Mouse (Mus musculus) erythroblast, adult 5-6 weeks (primary cell): ENCODE results near the gene Opcml. TPM values are rescaled to one million over a fixed set of nuclear protein-coding genes. Genes with fewer than 3 reads are reported as not detected.

ENCODE experiments used
- ATAC-seq: replicated peaks from 2 replicates; pipeline ENCODE4 v1.8.0; 2016; ENCODE audit warnings: moderate number of reproducible peaks, mild to moderate bottlenecking, moderate TSS enrichment, inconsistent platforms; ENCODE audit not compliant: poor library complexity, low FRiP score, severe bottlenecking
- total RNA-seq, 2 experiments: library from RNA; stranded (forward) in 1 of 2; stranded (reverse) in 1 of 2; fragments of 150-400 nt in 1 of 2; fragments of 200-764, 138-1000 nt in 1 of 2; gene quantifications; 2 replicates each; pipeline versions ENCODE4 v1.2.3 to v1.2.4; 2015 to 2017; ENCODE audit warnings: low replicate concordance in 2 of 2

Gene Opcml
- total RNA-seq, 2 experiments from 2014 or later = not detected

- no peak for ATAC-seq
Observed at GRCm38 (mm10) chr9:28128735-28129134, 338.2 kb downstream of the Opcml start.

- no peak for ATAC-seq
Observed at GRCm38 (mm10) chr9:28131521-28131920, 340.9 kb downstream of the Opcml start.

- ATAC-seq = no peak
Observed at GRCm38 (mm10) chr9:28136614-28137013, 346.0 kb downstream of the Opcml start.

GRCm38 (mm10) chr9:28139957-28140597, 349.5 kb downstream of the Opcml start:
- no peak for ATAC-seq

- no peak for ATAC-seq
Observed at GRCm38 (mm10) chr9:28149507-28149906, 358.9 kb downstream of the Opcml start.

- no peak for ATAC-seq
Observed at GRCm38 (mm10) chr9:28153748-28154147, 363.2 kb downstream of the Opcml start.

GRCm38 (mm10) chr9:28157092-28157491, 366.5 kb downstream of the Opcml start:
- ATAC-seq = no peak

GRCm38 (mm10) chr9:28160953-28161352, 370.4 kb downstream of the Opcml start:
- no peak for ATAC-seq

GRCm38 (mm10) chr9:28163946-28164345, 373.4 kb downstream of the Opcml start:
- no peak for ATAC-seq

- ATAC-seq = no peak
Observed at GRCm38 (mm10) chr9:28171890-28172289, 381.3 kb downstream of the Opcml start.

GRCm38 (mm10) chr9:28177052-28177451, 386.5 kb downstream of the Opcml start:
- no peak for ATAC-seq

GRCm38 (mm10) chr9:28178123-28178887, 387.7 kb downstream of the Opcml start:
- no peak for ATAC-seq

- no peak for ATAC-seq
Observed at GRCm38 (mm10) chr9:28181916-28182315, 391.3 kb downstream of the Opcml start.

- no peak for ATAC-seq
Observed at GRCm38 (mm10) chr9:28190226-28190625, 399.7 kb downstream of the Opcml start.

- ATAC-seq = no peak
Observed at GRCm38 (mm10) chr9:28190751-28191150, 400.2 kb downstream of the Opcml start.

- ATAC-seq = no peak
Observed at GRCm38 (mm10) chr9:28196550-28196949, 406.0 kb downstream of the Opcml start.

GRCm38 (mm10) chr9:28197061-28197460, 406.5 kb downstream of the Opcml start:
- no peak for ATAC-seq

GRCm38 (mm10) chr9:28197631-28198030, 407.1 kb downstream of the Opcml start:
- no peak for ATAC-seq

- no peak for ATAC-seq
Observed at GRCm38 (mm10) chr9:28198106-28198694, 407.6 kb downstream of the Opcml start.

GRCm38 (mm10) chr9:28207441-28207840, 416.9 kb downstream of the Opcml start:
- no peak for ATAC-seq

GRCm38 (mm10) chr9:28208696-28209095, 418.1 kb downstream of the Opcml start:
- ATAC-seq = no peak
